ENCODE assay signal across 23 mouse cellular contexts in genomic region chr2:72205869-72206268, GRCm38 (mm10).
DNase-seq lines count a peak whose midpoint lies in the region; ATAC-seq and TF ChIP-seq lines count a peak whose summit lies in the region.
"Had no signal": no experiment of that assay in that cellular context is flagged by ENCODE, and none has a peak within 500 bp of the region (broad histone marks: within the 10 kb centered on the region; RNA-seq: fewer than 3 reads in every experiment).

No protein-coding gene starts in this region.

- no peak for TF ChIP-seq EP300 in lung, postnatal 0 days (IDR thresholded peaks at IDR 0.05)

- H3K4me1 ChIP-seq in lung, embryonic 14.5 days (ENCODE audit: insufficient read depth) = peaks cover 13% of the 10 kb centered on the region
- H3K4me1 ChIP-seq in lung, postnatal 0 days (ENCODE audit: insufficient read depth, low read depth, low read length) = peaks cover 15% of the 10 kb centered on the region; the same call in 1 of the 2 replicates
- H3K4me1 ChIP-seq in thymus, adult 2 months (replicated peaks; ENCODE audit: control insufficient read depth, insufficient read depth, low read length) = peaks cover 42% of the 10 kb centered on the region

- H3K36me3 ChIP-seq in lung, embryonic 14.5 days (ENCODE audit: insufficient read depth) = no peaks in the 10 kb centered on the region
- no peaks in the 10 kb centered on the region for H3K36me3 ChIP-seq in lung, postnatal 0 days (ENCODE audit: insufficient read depth, low read length)
- no peaks in the 10 kb centered on the region for H3K36me3 ChIP-seq in thymus, adult 2 months (ENCODE audit: control insufficient read depth, insufficient read depth, low read length)
- H3K36me3 ChIP-seq: embryonic facial prominence, embryonic 13.5 days; hindbrain, embryonic 13.5 days; limb, embryonic 13.5 days; liver, embryonic 13.5 days; lung, embryonic 15.5 days; stomach, embryonic 15.5 days had no signal

- TF ChIP-seq CTCF in lung, embryonic 14.5 days (IDR thresholded peaks at IDR 0.05; ENCODE audit: low read depth) = no peak
- TF ChIP-seq CTCF in lung, postnatal 0 days (IDR thresholded peaks at IDR 0.05) = no peak
- TF ChIP-seq CTCF in thymus, adult 2 months (IDR thresholded peaks at IDR 0.05; ENCODE audit: borderline replicate concordance, control insufficient read depth, extremely low read depth, insufficient read depth, low read length, poor library complexity) = no peak

- H3K4me3 ChIP-seq in lung, embryonic 14.5 days (ENCODE audit: low read depth, low read length) = no peak overlapping the region
- H3K4me3 ChIP-seq in lung, postnatal 0 days (ENCODE audit: low read depth, low read length) = no peak overlapping the region
- no peak overlapping the region for H3K4me3 ChIP-seq in thymus, adult 2 months (ENCODE audit: control insufficient read depth, insufficient read depth, low read length)
- H3K4me3 ChIP-seq: embryonic facial prominence, embryonic 13.5 days; forebrain, embryonic 13.5 days; hindbrain, embryonic 13.5 days; limb, embryonic 13.5 days; liver, embryonic 13.5 days; lung, embryonic 15.5 days; stomach, embryonic 15.5 days had no signal

- no peaks in the 10 kb centered on the region for H3K27me3 ChIP-seq in lung, embryonic 14.5 days (ENCODE audit: insufficient read depth, low read length)
- H3K27me3 ChIP-seq in lung, postnatal 0 days (replicated peaks; ENCODE audit: insufficient read depth, low read length) = no peaks in the 10 kb centered on the region
- H3K27me3 ChIP-seq in thymus, adult 2 months (ENCODE audit: control insufficient read depth, insufficient read depth, low read length) = no peaks in the 10 kb centered on the region
- H3K27me3 ChIP-seq: embryonic facial prominence, embryonic 13.5 days; hindbrain, embryonic 13.5 days; limb, embryonic 13.5 days; liver, embryonic 13.5 days; lung, embryonic 15.5 days; stomach, embryonic 15.5 days had no signal

- 88% methylated on average over 5 of the region's 5 CpGs for WGBS in lung, embryonic 14.5 days
- 79% methylated on average over 5 of the region's 5 CpGs for WGBS in lung, postnatal 0 days
- WGBS in thymus, adult 2 months = 12% methylated on average over 5 of the region's 5 CpGs

- no peak for ATAC-seq in lung, embryonic 14.5 days (ENCODE audit: insufficient read depth)
- ATAC-seq in lung, postnatal 0 days = no peak
- ATAC-seq: forebrain, embryonic 13.5 days had no signal

- H3K4me2 ChIP-seq in lung, embryonic 14.5 days = no peak overlapping the region
- no peak overlapping the region for H3K4me2 ChIP-seq in lung, postnatal 0 days (replicated peaks; ENCODE audit: low read depth, low read length)
- H3K4me2 ChIP-seq: embryonic facial prominence, embryonic 13.5 days; forebrain, embryonic 13.5 days; hindbrain, embryonic 13.5 days; limb, embryonic 13.5 days; liver, embryonic 13.5 days; lung, embryonic 15.5 days; stomach, embryonic 15.5 days had no signal

- no peak overlapping the region for H3K9ac ChIP-seq in lung, embryonic 14.5 days
- H3K9ac ChIP-seq in lung, postnatal 0 days (replicated peaks; ENCODE audit: low read depth) = no peak overlapping the region
- H3K9ac ChIP-seq: embryonic facial prominence, embryonic 13.5 days; forebrain, embryonic 13.5 days; hindbrain, embryonic 13.5 days; limb, embryonic 13.5 days; liver, embryonic 13.5 days; lung, embryonic 15.5 days; stomach, embryonic 15.5 days had no signal

- peak; percentile 29 for DNase-seq in cerebellum, adult 11-12 months
- no peak for DNase-seq in cerebellum, postnatal 4 days (ENCODE audit: low spot score in 2 of 2)
- peak; percentile 32 for DNase-seq in lung, embryonic 14.5 days
- DNase-seq in lung, postnatal 0 days (ENCODE audit: low spot score) = no peak
- DNase-seq in thymus, adult 2 months = peak; percentile 58
- peak; percentile 68 for DNase-seq in thymus, postnatal 4 days
- no peak for DNase-seq in gastrocnemius, adult 18-20 months (ENCODE audit: low spot score)
- no peak for DNase-seq in T-cell, adult 2 months (ENCODE audit: low spot score)
- DNase-seq: adrenal gland, postnatal 10 days; gastrocnemius, postnatal 10 days; heart, adult 18-20 months; heart, postnatal 36 days; kidney, adult 11 months; kidney, postnatal 4 days; layer of hippocampus, adult 9-11 months; liver, embryonic 13.5 days had no signal

- no peak overlapping the region for H3K27ac ChIP-seq in lung, embryonic 14.5 days (ENCODE audit: low read depth)
- H3K27ac ChIP-seq in lung, postnatal 0 days (ENCODE audit: low read length) = no peak overlapping the region
- no peak overlapping the region for H3K27ac ChIP-seq in thymus, adult 2 months (ENCODE audit: control insufficient read depth, insufficient read depth, low read length)
- H3K27ac ChIP-seq: embryonic facial prominence, embryonic 13.5 days; forebrain, embryonic 13.5 days; hindbrain, embryonic 13.5 days; limb, embryonic 13.5 days; liver, embryonic 13.5 days; lung, embryonic 15.5 days; macrophage; stomach, embryonic 15.5 days had no signal

- H3K9me3 ChIP-seq in lung, embryonic 14.5 days (ENCODE audit: low read depth, low read length) = no peaks in the 10 kb centered on the region
- H3K9me3 ChIP-seq in lung, postnatal 0 days (ENCODE audit: low read length) = no peaks in the 10 kb centered on the region
- H3K9me3 ChIP-seq: embryonic facial prominence, embryonic 13.5 days; forebrain, embryonic 13.5 days; hindbrain, embryonic 13.5 days; limb, embryonic 13.5 days; liver, embryonic 13.5 days; lung, embryonic 15.5 days; stomach, embryonic 15.5 days had no signal

- no peak for TF ChIP-seq POLR2A in thymus, adult 2 months (IDR thresholded peaks at IDR 0.05; ENCODE audit: control insufficient read depth, extremely low read depth, insufficient read depth, low read length, poor library complexity)

Comparison
In these comparisons a context has a peak if more than half of its experiments do, and no peak if none do; other contexts are left out.
1. DNase-seq: peak in cerebellum, adult 11-12 months (single experiment), lung, embryonic 14.5 days (single experiment), thymus, adult 2 months (single experiment) and thymus, postnatal 4 days (single experiment); none in cerebellum, postnatal 4 days (0 of 2), lung, postnatal 0 days (single experiment), gastrocnemius, adult 18-20 months (single experiment) and T-cell, adult 2 months (single experiment).